Mouse (Mus musculus) forebrain, embryonic 11.5 days (tissue): ENCODE measurements around the gene Ppp1r26. TPM values are rescaled to one million over a fixed set of nuclear protein-coding genes. Genes with fewer than 3 reads are reported as not detected.
"Not testable (repeated sequence)": the region's sequence is repeated elsewhere in the genome, so short reads cannot be mapped to it uniquely, and the experiment has no call there.

Source experiments
- ATAC-seq: fragments of 200-750 bp; cut with Nextera tagmentation; replicated peaks from 2 replicates; pipeline ENCODE4 v1.8.0; 2017; ENCODE audit warnings: moderate TSS enrichment; ENCODE audit not compliant: low FRiP score
- DNase-seq: peaks from one replicate; pipeline ENCODE4 v3.0.0-alpha.2; 2017; ENCODE audit warnings: low spot score
- H3K27ac ChIP-seq: fragments of 300-500 bp; sonication (generic); 2 replicates; pipeline ENCODE4 v1.5.1; 2014; ENCODE audit warnings: low read depth, low read length
- H3K27me3 ChIP-seq: fragments of 300-500 bp; sonication (generic); 2 replicates; pipeline ENCODE4 v1.6.1; 2014; ENCODE audit warnings: mild to moderate bottlenecking, low read length, mixed read lengths; ENCODE audit not compliant: control insufficient read depth, insufficient read depth
- H3K36me3 ChIP-seq: fragments of 300-500 bp; sonication (generic); 2 replicates; pipeline ENCODE4 v1.6.1; 2014; ENCODE audit warnings: mild to moderate bottlenecking, low read length, moderate library complexity, mixed read lengths; ENCODE audit not compliant: control insufficient read depth, insufficient read depth
- H3K4me1 ChIP-seq: fragments of 300-500 bp; sonication (generic); replicated peaks from 2 replicates; pipeline ENCODE4 v1.6.1; 2014; ENCODE audit warnings: low read length, mixed read lengths; ENCODE audit not compliant: control insufficient read depth, insufficient read depth
- H3K4me2 ChIP-seq: fragments of 300-500 bp; sonication (generic); 2 replicates; pipeline ENCODE4 v1.6.1; 2014; ENCODE audit warnings: low read depth, mild to moderate bottlenecking, low read length, moderate library complexity, mixed read lengths; ENCODE audit not compliant: severe bottlenecking
- H3K4me3 ChIP-seq: fragments of 300-500 bp; sonication (generic); 2 replicates; pipeline ENCODE4 v1.5.1; 2014; ENCODE audit warnings: low read depth, low read length
- H3K9ac ChIP-seq: fragments of 300-500 bp; sonication (generic); 2 replicates; pipeline ENCODE4 v1.6.1; 2014; ENCODE audit warnings: low read length
- H3K9me3 ChIP-seq: fragments of 300-500 bp; sonication (generic); 2 replicates; pipeline ENCODE4 v1.6.1; 2016; ENCODE audit warnings: low read length, mixed read lengths; ENCODE audit not compliant: control insufficient read depth
- WGBS: fragments of 180-500 bp; shearing (Covaris S2); extraction: QIAGEN DNeasy Blood & Tissue Kit; methylation state at CpG from one replicate; pipeline ENCODE4 v1.1.7; 2014; 5-methylcytosine and 5-hydroxymethylcytosine counted together
- polyA plus RNA-seq: library from polyadenylated mRNA; unstranded; fragments of >200 nt; fragmentation: Nextera tagmentation; extraction: Ambion mirVana; gene quantifications from 2 replicates; pipeline ENCODE4 v1.2.1, GENCODE M21; 2014

The Ppp1r26 gene
- polyA plus RNA-seq, 1 experiment from 2014 or later, result 7.8 TPM

DNA sequence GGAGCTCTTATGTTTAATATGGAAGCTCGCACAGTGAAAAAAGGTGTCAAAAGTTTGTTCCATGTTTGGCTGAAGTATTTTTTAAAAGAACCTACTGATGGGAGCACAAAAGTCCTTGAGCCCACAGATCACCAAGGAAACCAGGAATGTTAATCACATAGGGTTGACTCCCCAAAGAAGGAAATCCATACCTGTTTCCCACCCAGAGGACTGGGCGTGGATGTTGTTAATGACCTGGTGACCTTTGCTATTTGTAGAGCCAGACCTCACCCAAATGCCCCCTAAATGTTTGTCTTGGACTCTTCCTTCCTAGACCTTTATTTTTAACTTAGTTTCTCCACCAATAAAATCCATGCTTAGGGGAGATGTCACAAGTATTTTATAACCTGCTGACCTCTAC, 24.0 kb downstream of the Ppp1r26 start:
- no peak for DNase-seq
- ATAC-seq, result no peak
- Histone ChIP-seq H3K4me1 (peaks cover 11% of the 10 kb centered on the region), H3K27me3 (no peaks in the 10 kb centered on the region), H3K27ac (no peak overlapping the region), H3K4me2 (no peak overlapping the region), H3K4me3 (no peak overlapping the region), H3K36me3 (peaks cover 21% of the 10 kb centered on the region), H3K9ac (no peak overlapping the region), H3K9me3 (peaks cover 2% of the 10 kb centered on the region; the same call in 1 of the 2 replicates)
- WGBS, result 90% methylated on average over 2 of the region's 2 CpGs

DNA sequence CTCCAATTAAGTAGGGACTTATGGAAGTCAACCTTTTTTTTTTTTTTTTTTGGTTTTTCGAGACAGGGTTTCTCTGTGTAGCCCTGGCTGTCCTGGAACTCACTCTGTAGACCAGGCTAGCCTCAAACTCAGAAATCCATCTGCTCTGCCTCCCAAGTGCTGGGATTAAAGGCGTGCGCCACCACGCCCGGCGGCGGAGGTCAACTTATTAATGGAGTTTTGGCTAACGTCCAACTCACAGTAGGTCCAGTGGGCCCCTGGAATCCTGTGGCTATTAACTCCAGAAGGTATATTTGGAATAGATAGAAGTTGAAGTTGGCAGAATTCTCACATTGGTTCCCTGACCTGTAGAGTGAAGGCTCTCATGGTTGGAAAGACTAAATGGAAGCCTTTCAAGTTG, 25.4 kb downstream of the Ppp1r26 start:
- not testable (repeated sequence) for H3K9me3 ChIP-seq, H3K4me2 ChIP-seq, H3K4me1 ChIP-seq, H3K27ac ChIP-seq, DNase-seq, H3K27me3 ChIP-seq, H3K9ac ChIP-seq, H3K4me3 ChIP-seq, ATAC-seq
- 93% methylated on average over 8 of the region's 8 CpGs for WGBS
- peaks cover 21% of the 10 kb centered on the region for H3K36me3 ChIP-seq

DNA sequence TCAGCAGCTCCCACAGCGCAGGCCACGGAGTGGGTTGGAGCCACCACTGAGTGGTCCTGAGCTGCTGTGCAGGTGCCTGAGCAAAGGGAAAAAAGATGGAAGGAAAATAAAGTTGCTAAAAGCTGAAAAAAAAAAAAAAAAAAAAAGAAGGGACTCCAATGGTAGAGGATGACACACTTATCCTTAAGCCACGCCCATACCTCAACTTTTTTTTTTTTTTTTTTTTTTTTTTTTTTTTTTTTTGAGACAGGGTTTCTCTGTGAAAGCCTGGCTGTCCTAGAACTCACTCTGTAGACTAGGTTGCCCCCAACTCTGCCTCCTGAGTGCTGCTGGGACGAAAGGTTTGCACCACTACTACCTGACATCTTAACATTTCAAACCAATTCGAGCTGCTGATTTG, 31.4 kb downstream of the Ppp1r26 start:
- not testable (repeated sequence) for DNase-seq, H3K9me3 ChIP-seq, H3K4me2 ChIP-seq, H3K36me3 ChIP-seq, H3K4me3 ChIP-seq, H3K27ac ChIP-seq, H3K9ac ChIP-seq, H3K4me1 ChIP-seq, ATAC-seq, H3K27me3 ChIP-seq
- WGBS, result 87% methylated on average over 5 of the region's 5 CpGs

DNA sequence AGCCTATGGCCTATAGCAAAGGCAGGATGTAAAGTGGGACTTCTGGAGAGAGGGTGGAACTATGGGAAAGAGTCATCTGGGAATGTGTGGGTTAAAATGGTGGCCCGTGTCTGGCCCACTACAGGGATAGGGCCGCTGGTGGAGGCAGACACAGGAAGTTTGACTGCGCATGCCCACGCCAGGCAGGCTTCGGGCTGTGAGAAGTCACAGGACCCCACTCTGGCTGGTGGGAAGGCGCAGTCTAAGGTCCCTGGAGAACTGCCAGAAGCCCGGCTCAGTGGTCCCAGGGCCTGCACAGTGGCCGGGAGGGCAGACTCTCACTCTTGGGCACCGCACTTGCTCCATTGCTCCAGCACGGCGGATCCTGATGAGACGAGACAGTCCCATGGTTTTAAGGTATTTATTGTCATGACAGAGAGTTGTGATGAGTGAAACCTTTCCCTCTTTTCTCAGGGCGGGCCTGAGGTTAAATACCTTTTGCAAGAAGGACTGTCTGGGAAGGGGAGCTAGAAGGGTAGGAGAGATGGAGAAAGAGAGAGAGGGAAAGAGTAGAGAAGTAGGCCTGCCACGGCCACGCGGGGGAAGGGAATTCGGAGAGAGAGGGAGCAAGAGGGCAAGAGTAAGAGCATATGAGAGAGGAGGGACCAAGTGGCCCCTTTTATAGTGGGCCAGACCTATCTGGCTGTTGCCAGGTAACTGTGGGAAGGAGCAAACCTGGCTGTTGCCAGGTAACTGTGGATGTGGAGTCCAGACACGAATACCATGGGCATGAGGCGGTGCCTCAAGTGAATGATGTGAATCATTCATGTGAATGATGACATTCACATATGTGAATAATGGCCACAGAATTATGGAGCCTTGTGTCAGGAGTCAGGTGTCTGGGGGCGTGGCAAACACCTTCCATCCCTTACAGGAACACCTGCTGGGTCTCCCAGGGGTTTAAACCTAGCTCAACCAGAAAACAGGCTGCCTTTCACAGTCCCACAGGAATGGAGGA, 32.9 kb downstream of the Ppp1r26 start:
- peak; percentile 43 for DNase-seq
- 82% methylated on average over 20 of the region's 20 CpGs for WGBS

DNA sequence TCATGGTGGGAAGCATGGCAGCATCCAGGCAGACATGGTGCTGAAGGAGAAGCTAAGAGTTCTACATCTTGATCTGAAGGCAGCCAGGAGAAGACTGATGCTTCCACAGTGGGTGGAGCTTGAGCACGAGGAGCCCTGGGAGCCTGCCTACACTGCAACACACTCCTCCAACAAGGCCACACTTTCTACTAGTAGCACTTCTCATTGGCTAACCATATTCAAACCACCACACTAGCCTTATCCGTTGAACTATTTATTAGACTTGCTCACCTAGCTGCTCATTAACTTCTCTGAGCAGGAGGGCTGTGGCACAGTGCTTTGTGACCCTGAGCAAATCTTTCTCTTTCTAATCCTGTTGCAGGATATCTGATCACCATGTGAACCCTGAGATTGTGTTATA, 37.3 kb downstream of the Ppp1r26 start:
- H3K27me3 ChIP-seq, result no peaks in the 10 kb centered on the region
- no peak overlapping the region for H3K9ac ChIP-seq
- no peaks in the 10 kb centered on the region for H3K4me1 ChIP-seq
- 70% methylated on average over 2 of the region's 2 CpGs for WGBS
- no peak overlapping the region for H3K4me2 ChIP-seq
- H3K36me3 ChIP-seq, result no peaks in the 10 kb centered on the region
- ATAC-seq (no peak), DNase-seq (no peak)
- H3K9me3 ChIP-seq, result no peaks in the 10 kb centered on the region
- no peak overlapping the region for H3K27ac ChIP-seq
- no peak overlapping the region for H3K4me3 ChIP-seq

More for the DNA sequence above, 32.9 kb downstream of the Ppp1r26 start:
- ATAC-seq, result no peak
- Histone ChIP-seq H3K9ac (no peak overlapping the region), H3K36me3 (no peaks in the 10 kb centered on the region), H3K27me3 (no peaks in the 10 kb centered on the region), H3K4me3 (no peak overlapping the region), H3K9me3 (no peaks in the 10 kb centered on the region), H3K27ac (no peak overlapping the region), H3K4me1 (no peaks in the 10 kb centered on the region), H3K4me2 (no peak overlapping the region)

DNA sequence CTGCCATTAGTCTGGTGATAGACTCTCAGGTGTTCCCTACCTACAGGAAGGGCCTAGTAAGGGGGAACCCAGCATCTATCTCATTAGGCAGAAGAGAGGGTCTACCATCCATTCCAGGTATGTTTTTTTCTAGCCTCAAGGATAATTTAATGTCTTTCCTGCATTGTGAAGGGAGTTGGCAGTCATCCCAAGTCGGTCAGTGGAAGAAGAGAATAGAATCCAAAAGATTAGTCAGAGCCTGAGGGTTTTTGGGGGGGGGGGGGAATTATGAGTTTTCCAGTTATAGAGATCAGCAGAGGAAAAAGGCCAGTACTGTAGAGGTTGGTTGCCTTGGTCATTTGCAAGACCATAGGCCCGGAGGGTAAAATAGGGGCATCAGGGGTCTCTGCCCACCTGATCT, 47.9 kb downstream of the Ppp1r26 start:
- Histone ChIP-seq H3K9ac (no peak overlapping the region), H3K9me3 (no peaks in the 10 kb centered on the region), H3K4me2 (no peak overlapping the region), H3K27ac (no peak overlapping the region), H3K27me3 (no peaks in the 10 kb centered on the region), H3K36me3 (no peaks in the 10 kb centered on the region), H3K4me1 (no peaks in the 10 kb centered on the region), H3K4me3 (no peak overlapping the region)
- DNase-seq, result no peak
- WGBS, result 86% methylated on average over 2 of the region's 2 CpGs
- ATAC-seq, result no peak

DNA sequence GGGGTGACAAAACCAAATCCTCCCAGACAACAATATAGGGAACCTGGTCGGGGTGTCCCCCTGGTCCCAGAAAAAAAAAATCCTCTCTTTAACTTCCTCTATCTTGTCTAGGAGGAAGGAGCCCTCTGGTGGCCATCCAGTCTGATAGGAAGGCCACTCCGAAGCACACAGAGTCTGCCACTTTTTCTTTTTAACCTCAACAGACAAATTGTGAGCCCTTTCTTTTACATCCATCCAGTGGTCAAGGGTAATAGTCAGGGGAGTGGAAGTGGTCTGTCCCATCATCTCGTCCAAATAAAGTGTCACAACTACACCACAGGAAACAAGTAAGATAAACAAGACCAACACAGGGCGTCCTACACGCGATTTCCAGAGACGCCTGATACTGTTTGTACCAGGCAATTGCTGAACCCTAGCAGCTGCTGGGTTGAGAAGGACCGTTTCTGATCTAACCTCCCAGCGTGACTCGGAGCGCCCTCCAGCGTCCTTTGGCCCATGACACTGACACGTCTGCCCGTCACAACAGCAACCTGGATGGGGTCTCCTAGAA, 48.7 kb downstream of the Ppp1r26 start:
- 84% methylated on average over 14 of the region's 14 CpGs for WGBS
- H3K4me2 ChIP-seq, result no peak overlapping the region
- no peaks in the 10 kb centered on the region for H3K36me3 ChIP-seq
- H3K27me3 ChIP-seq, result no peaks in the 10 kb centered on the region
- H3K27ac ChIP-seq, result no peak overlapping the region
- no peak overlapping the region for H3K9ac ChIP-seq
- no peak overlapping the region for H3K4me3 ChIP-seq
- ATAC-seq, result no peak
- H3K9me3 ChIP-seq, result no peaks in the 10 kb centered on the region
- no peak for DNase-seq
- H3K4me1 ChIP-seq, result no peaks in the 10 kb centered on the region

DNA sequence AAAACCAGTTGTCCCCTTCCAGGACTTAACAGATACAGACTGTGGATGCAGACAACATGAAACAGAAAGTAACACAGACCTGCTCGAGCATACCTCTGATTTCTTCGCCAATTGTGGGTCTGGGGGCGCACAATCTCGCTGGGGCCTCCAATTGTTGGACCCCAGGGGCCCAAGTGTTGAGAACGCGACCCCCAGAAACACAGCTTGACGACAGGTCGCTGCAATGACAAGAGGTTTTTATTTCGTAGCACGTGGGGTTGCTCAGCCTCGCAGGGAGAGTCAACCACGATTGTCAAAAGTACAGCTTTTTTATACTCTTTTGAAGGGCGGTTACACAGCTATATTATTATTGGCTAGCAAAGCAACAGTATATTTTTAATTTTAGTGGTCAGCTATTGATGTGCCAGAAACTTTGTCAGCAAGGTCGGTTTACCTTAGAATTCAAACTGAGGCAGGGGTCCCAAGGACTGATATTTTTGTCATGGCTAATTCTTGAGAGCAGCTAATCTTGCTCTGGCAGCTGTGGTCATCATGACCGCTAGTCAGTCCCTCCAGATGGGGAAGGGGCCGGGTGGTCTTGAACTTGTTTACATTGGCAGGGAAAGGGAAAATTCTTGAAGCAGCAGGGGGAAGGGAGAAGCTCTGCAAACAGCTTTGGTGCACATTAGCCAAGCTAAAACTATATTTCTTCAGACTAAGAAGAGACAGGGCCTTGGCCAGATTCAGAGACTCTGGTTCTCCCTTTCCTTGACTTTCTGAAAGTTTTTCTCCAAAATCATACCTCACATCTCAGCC, 49.4 kb downstream of the Ppp1r26 start:
- Histone ChIP-seq H3K4me2 (no peak overlapping the region), H3K4me1 (no peaks in the 10 kb centered on the region), H3K4me3 (no peak overlapping the region), H3K9ac (no peak overlapping the region), H3K27me3 (no peaks in the 10 kb centered on the region), H3K27ac (no peak overlapping the region), H3K36me3 (no peaks in the 10 kb centered on the region), H3K9me3 (no peaks in the 10 kb centered on the region)
- ATAC-seq, result no peak
- DNase-seq, result peak; percentile 40
- WGBS, result 87% methylated on average over 16 of the region's 16 CpGs
